Mouse (Mus musculus): ENCODE measurements around the gene Bloc1s5. TPM values are rescaled to one million over a fixed set of nuclear protein-coding genes. Genes with fewer than 3 reads are reported as not detected.

Gene Bloc1s5
- total RNA-seq, 2 experiments from 2014 or later, result 6.0 to 7.1 TPM

DNA sequence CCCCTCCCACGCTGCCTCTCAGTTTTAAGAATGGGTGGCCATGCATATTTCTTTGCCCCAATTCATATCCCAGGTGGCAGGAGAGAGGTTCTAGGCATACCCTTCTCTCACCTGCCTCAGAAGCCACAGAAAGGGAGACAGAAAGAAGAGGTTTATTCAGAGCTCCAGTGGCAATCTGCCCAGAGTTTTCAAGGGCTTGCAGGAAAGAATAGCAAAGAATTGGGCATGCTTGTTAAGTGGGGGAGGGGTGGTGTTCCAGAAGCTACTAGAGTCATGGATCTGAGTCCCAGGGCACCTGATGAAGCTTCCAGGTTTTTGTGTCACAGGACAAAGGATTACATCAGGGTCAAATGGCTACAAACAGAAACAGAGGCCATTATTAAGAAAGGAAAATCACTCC is 61.6 kb downstream of the Bloc1s5 start:
- DNase-seq (ENCODE audit: low spot score), result no peak

DNA sequence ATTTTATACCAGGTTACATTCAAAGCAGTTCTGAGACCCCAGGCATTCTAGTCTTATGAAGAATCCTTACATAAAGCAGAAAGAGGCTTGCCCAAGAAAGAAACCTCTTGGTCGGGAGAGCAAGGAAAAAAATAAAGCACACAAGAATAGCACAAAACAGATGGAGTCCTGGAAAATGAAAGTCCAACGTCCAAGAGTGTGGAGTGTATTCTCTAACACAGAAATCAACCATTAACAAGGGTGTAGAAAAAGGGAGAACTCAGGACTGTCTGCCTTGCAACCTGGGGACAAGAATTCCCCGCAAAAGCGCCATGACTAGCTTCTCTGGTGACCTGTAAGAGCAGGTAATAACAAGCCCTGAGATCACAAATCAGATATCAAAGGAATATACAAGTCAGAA is 69.7 kb downstream of the Bloc1s5 start:
- no peak for DNase-seq (ENCODE audit: low spot score)

DNA sequence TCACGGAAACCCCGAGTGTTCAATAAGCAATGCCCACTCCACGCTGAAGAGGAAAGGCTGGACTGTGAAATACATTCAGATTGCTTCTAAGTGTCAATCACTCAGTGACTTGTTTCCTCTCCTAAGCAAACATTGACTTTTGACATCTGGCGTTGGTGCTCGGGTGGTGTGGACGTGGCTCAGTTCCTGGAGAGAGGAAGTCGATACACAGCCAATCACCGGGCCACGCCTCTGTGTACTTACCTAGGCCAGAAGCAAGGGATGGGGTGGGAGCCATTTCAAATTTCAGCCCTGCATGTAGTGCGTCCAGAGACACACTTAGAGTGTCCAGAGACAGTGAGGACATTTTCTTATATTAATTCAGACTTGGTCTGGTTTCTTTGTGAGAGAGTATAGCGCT is 80.3 kb downstream of the Bloc1s5 start:
- DNase-seq (ENCODE audit: low spot score), result no peak

DNA sequence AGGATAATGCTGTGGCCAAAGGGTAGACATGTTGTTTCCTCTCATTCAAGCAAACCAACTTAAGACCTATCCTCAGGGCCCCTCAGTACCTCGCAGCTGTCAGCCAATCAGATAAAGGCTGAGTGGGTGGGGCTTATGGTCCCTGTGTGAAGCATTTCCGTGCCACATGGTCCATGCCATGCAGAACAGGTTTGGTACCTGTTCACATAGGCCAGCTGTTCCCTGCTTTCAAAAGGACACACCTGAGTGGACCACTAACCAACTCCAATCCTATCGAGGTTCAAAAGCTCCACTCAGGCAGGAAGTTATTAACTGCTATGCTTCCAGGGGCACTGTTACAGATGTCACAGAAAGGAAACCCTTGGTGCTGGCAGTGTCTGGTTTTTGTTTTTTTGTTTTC is 80.7 kb downstream of the Bloc1s5 start:
- DNase-seq (ENCODE audit: low spot score), result no peak

DNA sequence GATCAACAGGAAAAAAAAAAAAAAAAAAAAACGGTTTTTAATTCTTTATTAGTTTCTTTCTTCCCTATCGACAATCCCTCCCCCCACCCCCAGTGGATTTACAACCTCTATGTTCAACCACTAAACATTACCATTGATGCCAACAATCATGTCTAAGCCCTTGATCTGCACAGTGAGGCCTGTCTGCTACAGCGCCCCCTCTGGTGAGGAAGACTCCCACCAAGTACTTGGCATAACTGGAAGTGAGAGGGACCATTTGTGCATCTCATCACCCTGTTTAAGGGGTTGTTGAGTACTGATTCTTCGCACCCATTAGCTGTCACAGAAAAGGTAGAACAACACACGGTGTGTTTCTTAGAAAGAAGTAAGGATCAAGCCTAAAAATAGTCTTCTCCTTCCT is 86.2 kb downstream of the Bloc1s5 start:
- no peak for DNase-seq (ENCODE audit: low spot score)

DNA sequence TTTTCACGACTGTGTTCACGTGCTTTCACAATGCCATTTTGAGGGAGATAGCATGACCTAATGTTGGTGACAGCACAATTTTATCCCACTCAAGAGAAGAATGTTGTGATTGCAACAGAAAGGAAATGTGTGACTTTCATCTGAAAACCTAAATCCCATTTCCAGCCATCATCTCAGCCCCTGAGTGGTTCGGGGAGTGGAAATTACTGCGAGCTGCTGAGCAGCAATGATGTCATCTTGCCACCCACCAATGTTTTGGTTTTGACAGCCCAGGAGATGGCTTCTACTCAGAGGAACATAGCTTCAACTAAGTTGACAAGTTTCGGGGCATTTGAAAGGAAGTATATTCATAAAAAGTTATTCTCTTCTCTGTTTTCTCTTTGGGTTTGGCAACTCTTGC is 87.2 kb downstream of the Bloc1s5 start:
- DNase-seq (ENCODE audit: low spot score), result no peak

DNA sequence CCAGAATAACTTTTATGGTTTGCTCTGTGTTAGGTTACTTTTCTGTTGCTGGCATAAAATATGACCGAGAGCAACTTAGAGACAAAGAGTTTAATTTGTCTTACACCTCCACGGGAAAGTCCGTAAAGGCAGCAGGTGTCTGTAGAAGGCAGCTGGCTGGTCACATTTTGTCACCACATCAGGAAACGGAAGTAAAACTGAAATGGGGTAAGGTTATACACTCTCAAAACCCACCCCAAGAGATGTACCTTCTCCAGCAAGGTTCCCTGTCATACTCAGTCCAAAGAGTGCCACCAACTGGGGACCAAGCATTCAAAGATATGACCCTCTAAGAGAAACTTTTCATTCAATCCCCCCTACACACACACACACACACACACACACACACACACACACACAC is 88.2 kb downstream of the Bloc1s5 start:
- no peak for DNase-seq (ENCODE audit: low spot score)

DNA sequence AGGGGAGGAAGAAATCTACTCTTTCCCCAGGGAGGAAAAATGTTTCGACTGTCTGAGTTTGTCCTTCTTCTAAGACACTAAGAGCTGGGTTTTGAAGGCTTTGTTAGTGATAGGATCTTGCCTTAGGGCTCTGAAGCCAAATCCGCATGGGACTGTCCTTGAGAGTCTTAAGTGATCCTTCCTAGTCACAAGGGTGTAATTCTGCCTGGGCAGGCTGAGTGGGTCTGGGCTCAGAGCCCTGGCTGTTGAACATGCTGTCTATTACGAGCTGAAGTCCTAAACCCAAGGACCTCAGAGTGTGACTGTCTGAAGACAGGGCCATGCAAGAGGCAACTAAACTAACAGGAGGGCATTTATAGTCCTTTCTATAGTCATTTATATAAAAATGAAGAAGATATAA is 89.4 kb downstream of the Bloc1s5 start:
- peak; percentile 78 for DNase-seq (ENCODE audit: low spot score)

DNA sequence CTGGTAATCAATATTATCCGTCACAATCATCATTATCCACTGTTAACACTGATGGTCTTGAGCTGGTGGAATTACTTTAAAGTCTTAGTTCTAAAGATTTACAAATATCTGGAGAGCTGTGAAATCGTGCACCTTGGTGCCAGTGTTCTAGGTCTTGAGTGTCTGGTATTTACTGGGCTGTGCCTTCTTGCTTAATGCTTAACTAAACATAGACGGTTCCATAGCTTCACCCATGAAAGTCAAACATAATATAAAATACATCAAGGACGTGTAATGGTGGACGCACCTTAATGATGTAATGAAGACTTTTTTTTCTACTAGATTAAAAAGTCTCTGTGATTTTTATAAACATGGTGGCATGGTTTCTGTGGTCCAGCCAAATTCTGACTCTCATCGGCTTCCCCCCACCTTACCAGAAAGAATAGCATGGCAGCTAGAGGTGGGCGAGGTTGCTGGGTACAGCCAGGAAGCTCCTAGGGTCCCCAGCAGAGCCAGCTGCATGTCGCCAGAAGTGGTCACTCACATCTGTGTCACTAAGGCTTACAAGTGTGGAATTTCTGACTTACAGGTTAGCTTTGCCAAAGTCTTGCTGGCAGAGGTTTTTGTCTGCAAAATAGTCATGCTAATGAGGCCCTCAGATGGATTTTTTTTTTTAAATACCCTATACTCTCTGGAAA is 90.0 kb downstream of the Bloc1s5 start:
- DNase-seq (ENCODE audit: low spot score), result no peak

DNA sequence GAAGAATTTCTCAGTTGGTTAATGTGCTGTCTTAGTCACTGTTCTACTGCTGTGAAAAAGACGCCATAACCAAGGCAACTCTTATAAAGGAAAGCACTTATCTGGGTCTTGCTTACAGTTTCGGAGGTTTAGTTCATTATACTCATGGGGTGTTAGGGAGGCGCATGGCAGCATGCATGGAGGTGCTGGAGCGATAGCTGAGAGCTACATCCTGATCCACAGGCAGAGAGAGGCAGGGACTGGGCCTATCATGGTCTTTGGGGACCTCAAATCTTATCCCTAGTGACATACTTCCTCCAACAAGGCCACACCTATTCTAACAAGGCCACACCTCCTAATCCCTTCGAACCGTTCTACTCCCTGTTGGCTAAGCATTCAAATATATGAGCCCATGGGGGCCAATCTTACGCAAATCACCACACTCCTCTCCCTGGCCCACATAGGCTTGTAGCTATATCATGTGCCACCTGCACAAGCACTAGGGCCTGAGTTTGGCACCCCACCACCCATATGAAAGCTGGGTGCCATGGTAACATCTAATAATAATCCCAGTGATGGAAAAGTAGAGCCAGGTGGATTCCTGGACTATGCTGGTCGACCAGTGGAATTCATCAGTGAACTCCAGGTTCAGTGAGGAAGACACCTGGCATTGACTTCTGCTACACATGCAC is 91.3 kb downstream of the Bloc1s5 start:
- DNase-seq (ENCODE audit: low spot score), result no peak

Other genes with a start within 250 kb of the Bloc1s5 start
- 10 to 100 TPM; 27.2 to 28.0 TPM for gene Txndc5, start 106.3 kb downstream of the Bloc1s5 start, total RNA-seq (2021)
- gene Eef1e1, start 23.9 kb upstream of the Bloc1s5 start, total RNA-seq (2021), result 10 to 100 TPM; 11.1 to 12.1 TPM